Mouse (Mus musculus): ENCODE measurements around the gene Pdzd2.

- TF ChIP-seq CTCF (IDR thresholded peaks at IDR 0.05; ENCODE audit: extremely low read depth, insufficient read length, insufficient replicate concordance, low read depth, low read length) (no peak), POLR2A (IDR thresholded peaks at IDR 0.05; ENCODE audit: low read depth, low read length) (no peak)
Measured at GRCm38 (mm10) chr15:12749549-12750301, 10.0 kb upstream of the Pdzd2 start.
